Mouse (Mus musculus): Measurements from ENCODE around the gene Klc2.
"Not testable (repeated sequence)": the region's sequence is repeated elsewhere in the genome, so short reads cannot be mapped to it uniquely, and the experiment has no call there.

DNA sequence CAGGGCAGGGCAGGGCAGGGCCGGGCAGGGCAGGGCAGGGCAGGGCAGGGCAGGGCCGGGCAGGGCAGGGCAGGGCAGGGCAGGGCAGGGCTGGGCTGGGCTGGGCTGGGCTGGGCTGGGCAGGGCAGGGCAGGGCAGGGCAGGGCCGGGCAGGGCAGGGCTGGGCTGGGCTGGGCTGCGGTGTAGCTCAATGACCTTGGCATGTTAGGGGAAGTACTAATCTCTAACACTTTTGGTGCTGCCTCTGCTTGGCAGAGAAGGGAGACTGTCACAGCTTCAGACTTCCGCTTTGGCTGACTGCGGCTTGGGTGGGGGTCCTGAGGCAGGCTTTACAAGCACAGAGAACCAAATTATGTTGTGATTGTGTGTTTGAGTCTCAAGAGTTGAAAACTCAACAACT lies 30.7 kb upstream of the Klc2 start:
- TF ChIP-seq POLR2A (IDR thresholded peaks at IDR 0.05; ENCODE audit: control insufficient read depth, extremely low read depth, insufficient read depth, low read length, poor library complexity); CTCF (IDR thresholded peaks at IDR 0.05; ENCODE audit: borderline replicate concordance, control insufficient read depth, extremely low read depth, insufficient read depth, low read length, poor library complexity): not testable (repeated sequence)

Measured in thymus, adult 2 months (tissue).